Mouse (Mus musculus) brown adipose tissue, adult 24 weeks (tissue): ENCODE results near the gene Olfr16. TPM values are rescaled to one million over a fixed set of nuclear protein-coding genes. Genes with fewer than 3 reads are reported as not detected.

ENCODE experiments used
- H3K27ac ChIP-seq: fragments of 200-500 bp; replicated peaks from 2 replicates; pipeline ENCODE4 v1.5.1; 2012; ENCODE audit warnings: low read depth, mild to moderate bottlenecking, low read length
- H3K4me1 ChIP-seq: fragments of 200-500 bp; 2 replicates; pipeline ENCODE4 v1.6.1; 2012; ENCODE audit warnings: low read length, mixed read lengths; ENCODE audit not compliant: control insufficient read depth, insufficient read depth, insufficient read length
- H3K4me3 ChIP-seq: fragments of 200-500 bp; 2 replicates; pipeline ENCODE4 v1.5.1; 2012; ENCODE audit warnings: low read depth, mild to moderate bottlenecking, low read length, moderate library complexity; ENCODE audit not compliant: insufficient read depth
- polyA plus RNA-seq: library from polyadenylated mRNA; stranded (reverse); fragments of >200 nt; gene quantifications from 2 replicates; pipeline ENCODE4 v1.2.4, GENCODE M21; 2012; ENCODE audit not compliant: missing spikeins, insufficient read depth, insufficient read length

Olfr16 gene
- polyA plus RNA-seq, result not detected in 2 replicates

GRCm38 (mm10) chr1:172950160-172950559 is at the start of gene Olfr16:
Gene Olfr16 (plus strand): TSS chr1:172950409.
- H3K27ac ChIP-seq, result no peak within 1 kb of the TSS
- no peaks in the 10 kb centered on the region for H3K4me1 ChIP-seq
- H3K4me3 ChIP-seq, result no peak within 1 kb of the TSS

GRCm38 (mm10) chr1:172903313-172903712 is 46.9 kb upstream of the Olfr16 start:
- peak overlapping the region; percentile 28; the same call in 1 of the 2 replicates for H3K27ac ChIP-seq
- H3K4me3 ChIP-seq, result no peak overlapping the region

DNA sequence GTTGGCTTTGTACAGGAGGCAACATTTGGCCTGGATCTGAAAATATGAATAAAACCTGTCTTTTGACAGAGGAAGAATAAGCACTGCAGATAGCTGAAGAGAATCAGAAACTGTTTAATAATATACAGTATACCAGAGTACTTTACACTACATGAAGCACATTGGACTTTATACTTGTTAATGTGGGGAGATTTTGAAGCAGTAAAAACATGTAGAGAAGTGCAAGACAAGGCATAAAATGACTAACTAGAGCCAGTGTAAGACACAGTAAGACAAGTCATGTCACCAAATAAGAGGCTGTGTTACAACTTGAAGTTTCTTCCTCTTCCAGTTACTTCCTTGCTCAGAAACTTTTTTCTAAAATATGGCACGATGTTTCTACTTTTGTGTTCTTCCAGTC is 33.1 kb upstream of the Olfr16 start:
- no peaks in the 10 kb centered on the region for H3K4me1 ChIP-seq
- no peak overlapping the region for H3K27ac ChIP-seq
- H3K4me3 ChIP-seq, result no peak overlapping the region

More at GRCm38 (mm10) chr1:172903313-172903712, 46.9 kb upstream of the Olfr16 start:
- no peaks in the 10 kb centered on the region for H3K4me1 ChIP-seq

GRCm38 (mm10) chr1:172918450-172918849 is 31.8 kb upstream of the Olfr16 start:
- Histone ChIP-seq H3K27ac (no peak overlapping the region), H3K4me3 (no peak overlapping the region), H3K4me1 (no peaks in the 10 kb centered on the region)

DNA sequence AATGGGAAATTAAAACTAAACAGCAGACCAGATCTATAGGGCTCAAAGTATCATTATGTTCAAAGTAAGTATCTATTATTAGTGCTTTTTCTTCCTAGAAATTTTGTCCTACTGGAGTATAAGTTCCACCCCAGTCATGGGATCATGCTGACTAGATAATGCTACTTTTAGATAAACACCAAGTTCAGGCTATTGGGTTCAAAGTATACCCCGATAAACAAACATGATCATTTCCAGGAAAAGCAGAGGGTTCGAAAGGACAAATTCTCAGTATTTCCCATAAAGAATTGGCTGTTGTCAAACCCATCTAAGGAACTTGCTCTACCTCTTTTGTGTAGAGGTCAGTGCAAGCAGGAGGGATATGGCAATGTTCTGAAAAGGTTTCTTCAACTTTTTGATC is 18.0 kb upstream of the Olfr16 start:
- Histone ChIP-seq H3K4me3 (no peak overlapping the region), H3K4me1 (no peaks in the 10 kb centered on the region), H3K27ac (no peak overlapping the region)

GRCm38 (mm10) chr1:172951171-172951720 is 1.0 kb downstream of the Olfr16 start:
- H3K27ac ChIP-seq, result no peak overlapping the region
- H3K4me1 ChIP-seq, result no peaks in the 10 kb centered on the region
- no peak overlapping the region for H3K4me3 ChIP-seq

GRCm38 (mm10) chr1:172955376-172955775 is 5.2 kb downstream of the Olfr16 start:
- Histone ChIP-seq H3K4me1 (no peaks in the 10 kb centered on the region), H3K4me3 (no peak overlapping the region), H3K27ac (no peak overlapping the region)

DNA sequence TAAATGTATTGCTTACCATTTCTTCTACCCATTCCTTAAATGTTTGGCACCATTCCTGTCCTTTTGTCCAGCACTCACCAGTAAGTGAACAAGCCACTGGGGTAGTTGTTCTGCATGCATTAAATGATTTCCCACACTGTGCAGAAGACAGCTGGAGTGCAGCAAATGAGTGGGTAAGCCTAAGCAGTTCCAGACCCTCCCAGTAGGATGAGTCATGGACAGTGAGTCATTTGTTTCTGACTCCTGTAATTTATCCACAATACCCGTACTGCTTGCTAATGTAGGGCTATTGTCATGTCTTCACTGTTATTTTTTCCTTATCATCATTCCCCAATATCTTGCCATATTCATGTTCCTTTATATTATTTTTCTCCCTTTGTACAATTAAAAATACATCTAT is 10.2 kb downstream of the Olfr16 start:
- Histone ChIP-seq H3K4me1 (no peaks in the 10 kb centered on the region), H3K27ac (no peak overlapping the region), H3K4me3 (no peak overlapping the region)

- Histone ChIP-seq H3K27ac (no peak overlapping the region), H3K4me1 (no peaks in the 10 kb centered on the region), H3K4me3 (no peak overlapping the region)
These were observed 39.8 kb downstream of the Olfr16 start for GRCm38 (mm10) chr1:172989794-172990634.

GRCm38 (mm10) chr1:172990635-172991009 is 40.4 kb downstream of the Olfr16 start:
- no peak overlapping the region for H3K27ac ChIP-seq
- H3K4me3 ChIP-seq, result no peak overlapping the region
- H3K4me1 ChIP-seq, result no peaks in the 10 kb centered on the region

Other genes starting within 250 kb of the Olfr16 start
- not detected in 2 replicates for gene Apcs, start 55.4 kb upstream of the Olfr16 start, polyA plus RNA-seq
- not detected in 2 replicates for gene Olfr1408, start 187.0 kb downstream of the Olfr16 start, polyA plus RNA-seq
- not detected in 2 replicates for gene Olfr1406, start 240.2 kb downstream of the Olfr16 start, polyA plus RNA-seq
- gene Olfr218, start 247.4 kb downstream of the Olfr16 start, polyA plus RNA-seq, result not detected in 2 replicates